Mouse (Mus musculus) liver, adult (tissue): Measurements from ENCODE around the gene Ptpn3.

ENCODE experiments used
- GATA4 ChIP-seq: IDR thresholded peaks from 2 replicates; pipeline ENCODE4 v1.6.1; 2014; ENCODE audit warnings: mild to moderate bottlenecking, low read length; ENCODE audit not compliant: insufficient replicate concordance

Gene Ptpn3

GRCm38 (mm10) chr4:57148182-57148581 lies 153.5 kb downstream of the Ptpn3 start:
- no peak for TF ChIP-seq GATA4

- no peak for TF ChIP-seq GATA4
These were observed 158.4 kb downstream of the Ptpn3 start, which contains the start of gene Epb41l4b for GRCm38 (mm10) chr4:57143026-57143937. Gene Epb41l4b (minus strand): TSS chr4:57143437.

GRCm38 (mm10) chr4:57142374-57143025 lies 159.1 kb downstream of the Ptpn3 start:
- TF ChIP-seq GATA4 = no peak

GRCm38 (mm10) chr4:57141908-57142361 lies 159.7 kb downstream of the Ptpn3 start:
- TF ChIP-seq GATA4 = peak; percentile 83; the same call in 1 of the 2 replicates

- TF ChIP-seq GATA4 = no peak
These were observed 160.5 kb downstream of the Ptpn3 start for GRCm38 (mm10) chr4:57140992-57141717.
